Comparison of ENCODE assay signal across 17 mouse cellular contexts in the genomic region with DNA sequence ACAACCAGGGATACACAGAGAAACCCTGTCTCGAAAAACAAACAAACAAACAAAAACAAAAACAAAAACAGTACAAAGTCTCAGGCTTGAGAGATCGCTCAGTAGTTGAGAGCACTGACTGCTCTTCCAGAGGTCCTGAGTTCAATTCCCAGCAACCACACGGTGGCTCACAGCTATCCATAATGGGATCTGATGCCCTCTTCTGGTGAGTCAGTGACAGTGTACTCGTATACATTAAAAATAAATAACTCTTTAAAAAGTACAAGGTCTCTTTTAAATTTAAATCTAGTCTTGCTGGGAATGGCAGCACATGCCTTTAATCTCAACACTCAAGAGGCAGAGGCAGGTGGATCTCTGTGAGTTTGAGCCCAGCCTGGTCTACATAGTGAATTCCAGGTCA. TPM values are rescaled to one million over a fixed set of nuclear protein-coding genes. Genes with fewer than 3 reads are reported as not detected.
DNase-seq lines count a peak whose midpoint lies in the region; ATAC-seq and TF ChIP-seq lines count a peak whose summit lies in the region.
"Had no signal": no experiment of that assay in that cellular context is flagged by ENCODE, and none has a peak within 500 bp of the region (broad histone marks: within the 10 kb centered on the region; RNA-seq: fewer than 3 reads in every experiment).

No protein-coding gene starts in this region.

- no peaks in the 10 kb centered on the region for H3K79me2 ChIP-seq in liver, adult 2 months (ENCODE audit: control insufficient read depth, insufficient read depth, low read length)

- no peaks in the 10 kb centered on the region for H3K9me3 ChIP-seq in forebrain, postnatal 0 days (ENCODE audit: low read length)
- no peaks in the 10 kb centered on the region for H3K9me3 ChIP-seq in forebrain, embryonic 16.5 days (ENCODE audit: control insufficient read depth, low read length)
- H3K9me3 ChIP-seq in liver, embryonic 12.5 days (replicated peaks), result no peaks in the 10 kb centered on the region
- no peaks in the 10 kb centered on the region for H3K9me3 ChIP-seq in E14TG2a.4 (ENCODE audit: low read length)
- H3K9me3 ChIP-seq: embryonic facial prominence, embryonic 10.5 days; heart, embryonic 15.5 days had no signal

- peaks cover 53% of the 10 kb centered on the region for H3K36me3 ChIP-seq in forebrain, postnatal 0 days (ENCODE audit: insufficient read depth)
- peaks cover 59% of the 10 kb centered on the region for H3K36me3 ChIP-seq in forebrain, embryonic 16.5 days (ENCODE audit: control insufficient read depth, insufficient read depth)
- H3K36me3 ChIP-seq in liver, adult 2 months (ENCODE audit: control insufficient read depth, insufficient read depth, low read length), result peaks cover 66% of the 10 kb centered on the region
- peaks cover 82% of the 10 kb centered on the region for H3K36me3 ChIP-seq in liver, embryonic 12.5 days
- peaks cover 81% of the 10 kb centered on the region for H3K36me3 ChIP-seq in E14TG2a.4 (ENCODE audit: insufficient read depth, low read length)

- no peak overlapping the region for H3K27ac ChIP-seq in forebrain, postnatal 0 days (ENCODE audit: low read depth, low read length)
- H3K27ac ChIP-seq in forebrain, embryonic 16.5 days (ENCODE audit: low read length), result no peak overlapping the region
- no peak overlapping the region for H3K27ac ChIP-seq in liver, adult 2 months (replicated peaks; ENCODE audit: insufficient read depth, low read depth, low read length)
- H3K27ac ChIP-seq in liver, embryonic 12.5 days, result no peak overlapping the region
- H3K27ac ChIP-seq: embryonic facial prominence, embryonic 10.5 days; heart, embryonic 15.5 days had no signal

- TF ChIP-seq POLR2A in liver, adult 2 months (IDR thresholded peaks at IDR 0.05; ENCODE audit: extremely low read depth, insufficient read depth, low read length), result no peak

- H3K9ac ChIP-seq in forebrain, postnatal 0 days, result no peak overlapping the region
- no peak overlapping the region for H3K9ac ChIP-seq in forebrain, embryonic 16.5 days (replicated peaks; ENCODE audit: low read depth, low read length)
- H3K9ac ChIP-seq in liver, adult 2 months (ENCODE audit: low read depth, low read length), result no peak overlapping the region
- H3K9ac ChIP-seq in liver, embryonic 12.5 days, result no peak overlapping the region
- H3K9ac ChIP-seq: heart, embryonic 15.5 days had no signal

- intact Hi-C loops in heart, postnatal 36 days (cut with DNase I), result no loop called here
- intact Hi-C loops in left cerebral cortex, postnatal 25 days (cut with DNase I), result no loop called here

- H3K4me2 ChIP-seq in forebrain, postnatal 0 days (ENCODE audit: low read depth), result no peak overlapping the region
- H3K4me2 ChIP-seq in forebrain, embryonic 16.5 days (ENCODE audit: low read length), result no peak overlapping the region
- no peak overlapping the region for H3K4me2 ChIP-seq in liver, embryonic 12.5 days
- H3K4me2 ChIP-seq: heart, embryonic 15.5 days had no signal

- DNase-seq in forebrain, postnatal 0 days, result no peak
- DNase-seq in liver, adult 2 months (ENCODE audit: extremely low read depth, low read depth, low spot score), result no peak
- DNase-seq in heart, postnatal 36 days, result no peak
- DNase-seq in left cerebral cortex, postnatal 25 days (ENCODE audit: low spot score in 2 of 2), result no peak
- DNase-seq: adrenal gland, postnatal 14 days; cerebellum, adult 18-20 months; cerebellum, postnatal 36 days; heart, adult 11 months; thymus, postnatal 4 days had no signal

- no peaks in the 10 kb centered on the region for H3K4me1 ChIP-seq in forebrain, postnatal 0 days (ENCODE audit: insufficient read depth)
- H3K4me1 ChIP-seq in forebrain, embryonic 16.5 days (replicated peaks; ENCODE audit: control insufficient read depth, insufficient read depth, low read length), result no peaks in the 10 kb centered on the region
- H3K4me1 ChIP-seq in liver, adult 2 months (ENCODE audit: control insufficient read depth, insufficient read depth, low read length), result no peaks in the 10 kb centered on the region
- no peaks in the 10 kb centered on the region for H3K4me1 ChIP-seq in liver, embryonic 12.5 days
- no peaks in the 10 kb centered on the region for H3K4me1 ChIP-seq in E14TG2a.4 (replicated peaks; ENCODE audit: low read depth, low read length)
- H3K4me1 ChIP-seq: embryonic facial prominence, embryonic 10.5 days; heart, embryonic 15.5 days had no signal

- no peak overlapping the region for H3K4me3 ChIP-seq in forebrain, postnatal 0 days (ENCODE audit: low read depth, low read length)
- H3K4me3 ChIP-seq in forebrain, embryonic 16.5 days (replicated peaks; ENCODE audit: low read length), result no peak overlapping the region
- H3K4me3 ChIP-seq in liver, adult 2 months (ENCODE audit: insufficient read depth, low read depth, low read length), result no peak overlapping the region
- no peak overlapping the region for H3K4me3 ChIP-seq in liver, embryonic 12.5 days
- H3K4me3 ChIP-seq in E14TG2a.4 (replicated peaks; ENCODE audit: low read length), result no peak overlapping the region
- H3K4me3 ChIP-seq: embryonic facial prominence, embryonic 10.5 days; heart, embryonic 15.5 days had no signal

- no peak for ATAC-seq in forebrain, postnatal 0 days
- no peak for ATAC-seq in forebrain, embryonic 16.5 days
- no peak for ATAC-seq in liver, embryonic 12.5 days
- peak; percentile 46 for ATAC-seq in megakaryocyte progenitor cell, adult 5-6 weeks (replicated peaks; ENCODE audit: poor library complexity)
- ATAC-seq: activated CD4-positive, CD25-positive, alpha-beta regulatory T cell, adult 4 months; forebrain, embryonic 14.5 days had no signal

- peak; percentile 26; the same call in 1 of the 2 replicates for TF ChIP-seq CTCF in forebrain, postnatal 0 days (IDR thresholded peaks at IDR 0.05; ENCODE audit: low read depth)
- TF ChIP-seq CTCF in liver, adult 2 months (IDR thresholded peaks at IDR 0.05; ENCODE audit: low read depth, low read length), result peak; percentile 18; the same call in 1 of the 2 replicates
- peak; percentile 38 for TF ChIP-seq CTCF in E14TG2a.4 (conservative IDR thresholded peaks at IDR 0.05; ENCODE audit: low read length)

- WGBS in forebrain, postnatal 0 days, result 89% methylated on average over 4 of the region's 4 CpGs
- WGBS in forebrain, embryonic 16.5 days, result 89% methylated on average over 4 of the region's 4 CpGs
- WGBS in liver, adult 2 months, result 83% methylated on average over 4 of the region's 4 CpGs
- 78% methylated on average over 4 of the region's 4 CpGs for WGBS in liver, embryonic 12.5 days (ENCODE audit: insufficient replicate concordance)

- H3K27me3 ChIP-seq in forebrain, postnatal 0 days (ENCODE audit: insufficient read depth, low read length), result no peaks in the 10 kb centered on the region
- H3K27me3 ChIP-seq in forebrain, embryonic 16.5 days (replicated peaks; ENCODE audit: control insufficient read depth, insufficient read depth, low read length), result no peaks in the 10 kb centered on the region
- H3K27me3 ChIP-seq in liver, adult 2 months (ENCODE audit: control insufficient read depth, insufficient read depth, low read length), result no peaks in the 10 kb centered on the region
- no peaks in the 10 kb centered on the region for H3K27me3 ChIP-seq in liver, embryonic 12.5 days (replicated peaks)
- no peaks in the 10 kb centered on the region for H3K27me3 ChIP-seq in E14TG2a.4 (ENCODE audit: insufficient read depth, low read length)
- H3K27me3 ChIP-seq: heart, embryonic 15.5 days had no signal

RNA-seq across cellular contexts. Expression of a gene that starts 26.9 kb away (rescaled TPM):
- 143 and 195 TPM in 2 replicates for total RNA-seq in forebrain, postnatal 0 days (2014; rRNA removed)
- polyA plus RNA-seq in forebrain, postnatal 0 days (2015; fragmentation: Nextera tagmentation; extraction: Ambion mirVana), result 267 and 334 TPM in 2 replicates
- polyA plus RNA-seq in forebrain, embryonic 16.5 days (2015; fragmentation: Nextera tagmentation; extraction: Ambion mirVana), result 231 and 234 TPM in 2 replicates
- 212 and 260 TPM in 2 replicates for total RNA-seq in liver, adult 2 months (2014; rRNA removed)
- 71.2 and 87.0 TPM in 2 replicates for polyA plus RNA-seq in liver, adult 2 months (2012; rRNA removed)
- 175 and 181 TPM in 2 replicates for polyA plus RNA-seq in liver, embryonic 12.5 days (2016; fragmentation: Nextera tagmentation; extraction: Ambion mirVana)
- total RNA-seq in megakaryocyte progenitor cell, adult 5-6 weeks (2015), result 151 and 162 TPM in 2 replicates
- total RNA-seq in megakaryocyte progenitor cell, adult 5-6 weeks (2017), result 167 and 190 TPM in 2 replicates
- 100 to 1,000 TPM; 123 to 127 TPM for total RNA-seq in heart, postnatal 36 days (2021)
- total RNA-seq in left cerebral cortex, postnatal 25 days (2021), result 100 to 1,000 TPM; 122 to 129 TPM

RNA-seq across cellular contexts. Expression of a gene that starts 27.0 kb away (rescaled TPM):
- total RNA-seq in forebrain, postnatal 0 days (2014; rRNA removed), result 49.3 and 53.0 TPM in 2 replicates
- 40.2 and 43.9 TPM in 2 replicates for polyA plus RNA-seq in forebrain, postnatal 0 days (2015; fragmentation: Nextera tagmentation; extraction: Ambion mirVana)
- 71.1 and 72.1 TPM in 2 replicates for polyA plus RNA-seq in forebrain, embryonic 16.5 days (2015; fragmentation: Nextera tagmentation; extraction: Ambion mirVana)
- 4.9 and 5.5 TPM in 2 replicates for total RNA-seq in liver, adult 2 months (2014; rRNA removed)
- 20.0 and 25.5 TPM in 2 replicates for polyA plus RNA-seq in liver, adult 2 months (2012; rRNA removed)
- polyA plus RNA-seq in liver, embryonic 12.5 days (2016; fragmentation: Nextera tagmentation; extraction: Ambion mirVana), result 27.6 and 28.2 TPM in 2 replicates
- total RNA-seq in megakaryocyte progenitor cell, adult 5-6 weeks (2015), result 83.4 and 106 TPM in 2 replicates
- total RNA-seq in megakaryocyte progenitor cell, adult 5-6 weeks (2017), result 43.5 and 58.8 TPM in 2 replicates
- total RNA-seq in heart, postnatal 36 days (2021), result 10 to 100 TPM in 1 of 2 experiments, 1 to 10 TPM in 1; 8.2 to 12.8 TPM
- 10 to 100 TPM; 25.2 to 28.8 TPM for total RNA-seq in left cerebral cortex, postnatal 25 days (2021)

RNA-seq across cellular contexts. Expression of a gene that starts 54.4 kb away (rescaled TPM):
- total RNA-seq in forebrain, postnatal 0 days (2014; rRNA removed), result 57.9 and 60.8 TPM in 2 replicates
- polyA plus RNA-seq in forebrain, postnatal 0 days (2015; fragmentation: Nextera tagmentation; extraction: Ambion mirVana), result 47.5 and 49.9 TPM in 2 replicates
- polyA plus RNA-seq in forebrain, embryonic 16.5 days (2015; fragmentation: Nextera tagmentation; extraction: Ambion mirVana), result 49.4 and 54.0 TPM in 2 replicates
- 25.9 and 32.9 TPM in 2 replicates for total RNA-seq in liver, adult 2 months (2014; rRNA removed)
- 20.8 and 25.1 TPM in 2 replicates for polyA plus RNA-seq in liver, adult 2 months (2012; rRNA removed)
- 39.2 and 39.8 TPM in 2 replicates for polyA plus RNA-seq in liver, embryonic 12.5 days (2016; fragmentation: Nextera tagmentation; extraction: Ambion mirVana)
- total RNA-seq in megakaryocyte progenitor cell, adult 5-6 weeks (2015), result 61.5 and 79.9 TPM in 2 replicates
- total RNA-seq in megakaryocyte progenitor cell, adult 5-6 weeks (2017), result 93.2 and 126 TPM in 2 replicates
- 10 to 100 TPM; 14.8 to 19.7 TPM for total RNA-seq in heart, postnatal 36 days (2021)
- total RNA-seq in left cerebral cortex, postnatal 25 days (2021), result 10 to 100 TPM; 14.7 to 17.0 TPM
